Mouse (Mus musculus) megakaryocyte, embryonic 14.5 days (primary cell): Measurements from ENCODE around the gene Parp8.

Experiments used
- FLI1 ChIP-seq: IDR thresholded peaks from 2 replicates; pipeline ENCODE4 v1.6.1; 2012; ENCODE audit warnings: low read length, inconsistent platforms, mixed read lengths
- GATA1 ChIP-seq: IDR thresholded peaks from 3 replicates; pipeline ENCODE4 v1.6.1; 2012; ENCODE audit warnings: mixed read lengths, low read length, inconsistent platforms, borderline replicate concordance

DNA sequence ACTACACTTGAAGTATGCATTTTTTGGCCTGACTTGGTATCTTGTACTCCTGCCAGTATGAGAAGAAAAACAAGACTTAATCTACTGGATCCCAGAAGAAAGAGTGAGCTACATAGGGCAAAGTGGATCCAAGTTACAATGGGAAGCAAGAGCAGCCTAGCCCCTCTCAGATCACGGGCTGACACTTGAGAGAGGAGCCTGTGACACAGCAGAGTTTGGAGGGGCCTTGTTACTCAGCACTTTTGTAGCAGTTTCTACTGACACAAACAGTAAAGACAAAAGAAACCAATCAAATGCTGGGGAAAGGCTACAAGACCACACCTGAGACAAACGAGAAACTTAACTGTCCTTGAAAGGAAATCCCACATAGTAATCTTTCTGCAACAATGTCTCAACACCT lies 9.8 kb upstream of the Parp8 start:
- TF ChIP-seq GATA1 (no peak), FLI1 (no peak)
